Mouse (Mus musculus) right cerebral cortex, postnatal 25 days (tissue): ENCODE measurements at regions not wholly inside any gene's neighbourhood (a gene's known extent, or its start where the extent isn't known, plus 50 kb on each side); places are given as distances from the start of the nearest gene placed in this dataset.

Experiments
- DNase-seq: peaks from one replicate; pipeline ENCODE4 v3.0.0; 2022

GRCm38 (mm10) chr12:12701060-12701667, 240.6 kb downstream of the Mycn start:
- DNase-seq = no peak

- no peak for DNase-seq
Observed at GRCm38 (mm10) chr12:12693838-12694777, 247.6 kb downstream of the Mycn start.

- no peak for DNase-seq
Observed at GRCm38 (mm10) chr12:12687376-12687775, 254.3 kb downstream of the Mycn start.

GRCm38 (mm10) chr12:12685217-12685522, 256.5 kb downstream of the Mycn start:
- no peak for DNase-seq

- no peak for DNase-seq
Observed at GRCm38 (mm10) chr12:12684481-12685216, 257.1 kb downstream of the Mycn start.

GRCm38 (mm10) chr12:12683733-12684470, 257.8 kb downstream of the Mycn start:
- no peak for DNase-seq

- DNase-seq = no peak
Observed at GRCm38 (mm10) chr12:12681101-12681500, 260.6 kb downstream of the Mycn start.

- peak; percentile 51 for DNase-seq
Observed at GRCm38 (mm10) chr12:12680371-12680921, 261.3 kb downstream of the Mycn start.

GRCm38 (mm10) chr12:12676676-12677075, 265.0 kb downstream of the Mycn start:
- peak; percentile 18 for DNase-seq

GRCm38 (mm10) chr12:12669931-12670330, 271.8 kb downstream of the Mycn start:
- no peak for DNase-seq

- DNase-seq = no peak
Observed at GRCm38 (mm10) chr12:12668919-12669318, 272.8 kb downstream of the Mycn start.

GRCm38 (mm10) chr12:12655611-12656010, 286.1 kb downstream of the Mycn start:
- no peak for DNase-seq

GRCm38 (mm10) chr12:12655184-12655583, 286.5 kb downstream of the Mycn start:
- no peak for DNase-seq

- no peak for DNase-seq
Observed at GRCm38 (mm10) chr12:12652361-12652760, 289.4 kb downstream of the Mycn start.

- DNase-seq = no peak
Observed at GRCm38 (mm10) chr12:12650309-12650708, 291.4 kb downstream of the Mycn start.

- no peak for DNase-seq
Observed at GRCm38 (mm10) chr12:12647467-12647866, 294.2 kb downstream of the Mycn start.

- DNase-seq = no peak
Observed at GRCm38 (mm10) chr12:12645183-12645582, 296.5 kb downstream of the Mycn start.

GRCm38 (mm10) chr12:12643247-12643963, 298.3 kb downstream of the Mycn start:
- no peak for DNase-seq

GRCm38 (mm10) chr12:12635308-12635707, 306.4 kb downstream of the Mycn start:
- no peak for DNase-seq

- DNase-seq = no peak
Observed at GRCm38 (mm10) chr12:12627597-12627996, 314.1 kb downstream of the Mycn start.

- DNase-seq = no peak
Observed at GRCm38 (mm10) chr12:12625788-12626187, 315.9 kb downstream of the Mycn start.
